Mouse (Mus musculus): ENCODE results near the gene Rad54l2.

Gene Rad54l2

DNA sequence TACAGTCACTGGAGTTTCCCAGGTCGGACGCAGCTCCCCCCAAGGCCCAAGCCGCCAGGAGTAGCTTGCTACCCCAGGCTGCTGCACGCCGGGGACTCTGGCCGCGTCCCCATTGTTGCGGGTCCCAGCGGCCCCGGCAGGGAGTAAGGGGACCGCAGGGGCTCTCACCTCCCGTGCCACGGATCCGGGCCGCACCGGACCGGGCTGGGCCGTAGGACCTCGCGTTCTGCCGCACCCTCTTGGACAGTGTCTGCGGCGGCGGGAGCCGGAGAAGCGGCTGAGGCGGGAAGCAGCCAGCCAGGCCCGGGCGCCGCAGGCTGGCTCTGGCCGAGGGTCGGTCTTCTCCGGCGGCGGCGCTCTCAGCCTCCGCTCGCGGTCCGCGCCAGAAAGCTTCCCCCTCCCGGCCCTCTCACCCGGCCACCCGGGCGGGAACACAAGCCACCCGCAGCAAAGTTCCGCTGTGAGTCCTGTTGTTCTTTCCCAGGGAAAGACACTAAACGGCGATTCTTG lies at the start of gene Rad54l2:
Gene Rad54l2, minus strand, starts transcription at position 383 of the 510 bp plus-strand sequence.
- DNase-seq (ENCODE audit: low spot score in 2 of 2) = peak; percentile 78 to 87

GRCm38 (mm10) chr9:106822381-106823104 lies 33.5 kb upstream of the Rad54l2 start:
- DNase-seq (ENCODE audit: low spot score in 2 of 2) = peak; percentile 68 to 76

GRCm38 (mm10) chr9:106821618-106822380 lies 32.8 kb upstream of the Rad54l2 start, which contains the start of gene Dcaf1:
Gene Dcaf1, plus strand, starts transcription at chr9:106821874.
- DNase-seq (ENCODE audit: low spot score in 2 of 2) = peak; percentile 71 to 91

DNA sequence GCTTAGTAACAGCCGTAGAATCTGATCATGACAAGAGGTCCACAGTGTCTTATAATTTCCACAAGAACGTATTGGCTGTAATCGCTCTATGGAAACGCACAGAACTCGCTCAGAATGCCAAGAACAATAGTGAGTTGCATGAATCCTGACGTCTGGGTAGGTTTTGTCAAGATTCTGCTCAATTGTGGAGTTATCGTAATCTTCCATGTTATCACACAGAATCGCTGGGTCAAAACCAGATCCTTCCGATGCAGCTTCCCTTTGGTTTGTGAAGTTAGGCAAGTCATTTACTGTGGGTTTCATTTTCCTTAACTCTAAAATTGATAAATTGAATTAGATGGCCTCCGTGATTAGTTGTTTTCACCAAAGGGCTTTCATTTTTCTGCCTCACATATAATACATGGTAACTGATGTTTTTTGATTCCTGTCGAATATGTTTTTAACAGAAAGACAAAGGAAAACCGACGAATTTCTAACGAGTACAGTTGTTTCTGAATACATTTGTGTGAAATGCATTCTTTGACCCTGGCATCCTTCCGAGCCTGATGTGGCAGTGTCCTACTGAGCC lies 32.1 kb upstream of the Rad54l2 start:
- no peak for DNase-seq (ENCODE audit: low spot score in 2 of 2)

DNA sequence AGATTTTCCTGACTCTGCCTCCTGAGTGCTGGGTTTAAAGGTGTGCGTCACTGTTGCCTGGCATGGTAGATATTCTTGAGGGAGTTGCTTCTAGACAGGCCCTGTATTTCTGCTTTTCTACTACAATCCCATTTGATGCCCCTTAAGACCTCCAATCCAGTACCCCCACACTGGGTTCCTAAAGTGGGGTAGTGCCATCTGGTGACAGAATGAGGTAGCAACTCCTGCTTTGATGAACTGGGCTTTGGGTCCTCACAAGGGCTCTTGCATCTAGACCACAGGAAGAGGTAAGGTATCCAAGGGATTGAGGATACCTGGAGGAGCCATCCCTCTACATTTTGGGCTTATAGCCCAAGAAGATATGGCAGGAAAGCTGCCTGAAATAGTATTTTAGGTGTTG lies 30.2 kb upstream of the Rad54l2 start:
- peak in 1 of 2 experiments; percentile 38 for DNase-seq (ENCODE audit: low spot score in 2 of 2)

GRCm38 (mm10) chr9:106818191-106818590 lies 29.2 kb upstream of the Rad54l2 start:
- no peak for DNase-seq (ENCODE audit: low spot score in 2 of 2)

- no peak for DNase-seq (ENCODE audit: low spot score in 2 of 2)
These were observed 17.5 kb upstream of the Rad54l2 start for GRCm38 (mm10) chr9:106806503-106806902.

GRCm38 (mm10) chr9:106790831-106791230 lies 1.8 kb upstream of the Rad54l2 start:
- DNase-seq (ENCODE audit: low spot score in 2 of 2) = no peak

DNA sequence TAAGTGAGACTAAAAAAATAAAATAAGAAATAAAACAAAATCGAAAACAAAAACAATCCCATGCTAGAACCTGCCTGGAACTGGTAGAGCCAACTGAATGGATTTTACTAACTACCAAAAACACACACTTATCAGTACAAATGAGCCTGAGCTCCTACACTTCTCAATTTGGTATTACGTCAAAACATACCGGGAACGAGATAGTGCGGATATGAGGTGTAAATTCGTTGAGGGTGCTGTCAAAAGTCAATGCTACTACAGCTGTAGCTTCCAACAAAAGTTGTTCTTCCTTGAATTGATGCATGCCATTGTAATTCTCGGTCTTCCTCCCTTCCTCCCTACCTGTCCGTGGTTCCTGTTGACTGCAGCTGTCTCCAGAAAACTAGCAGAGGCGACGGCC lies 369 bp upstream of the Rad54l2 start:
- no peak for DNase-seq (ENCODE audit: low spot score in 2 of 2)

- DNase-seq (ENCODE audit: low spot score in 2 of 2) = no peak
These were observed 799 bp downstream of the Rad54l2 start for GRCm38 (mm10) chr9:106787979-106788811.

- no peak for DNase-seq (ENCODE audit: low spot score in 2 of 2)
These were observed 3.8 kb downstream of the Rad54l2 start for GRCm38 (mm10) chr9:106785206-106785605.

DNA sequence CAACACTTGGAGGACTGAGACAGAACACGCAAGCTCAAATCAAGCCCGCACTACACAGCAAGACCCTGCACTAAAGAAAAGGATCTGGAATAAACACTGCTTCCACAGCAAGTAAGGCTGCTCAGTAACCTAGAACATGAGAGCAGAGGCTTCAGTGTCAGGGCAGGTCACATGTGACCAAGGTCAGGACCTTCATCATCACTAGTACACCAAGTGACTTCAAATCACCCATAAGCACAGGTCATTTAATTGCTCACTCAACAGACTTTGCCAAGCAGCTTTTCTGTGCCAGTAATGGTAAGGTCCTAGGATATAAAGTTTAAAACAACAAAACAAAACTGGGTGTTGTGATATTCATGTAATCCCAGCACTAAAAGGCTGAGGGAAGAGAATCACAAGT lies 5.4 kb downstream of the Rad54l2 start:
- no peak for DNase-seq (ENCODE audit: low spot score in 2 of 2)

DNA sequence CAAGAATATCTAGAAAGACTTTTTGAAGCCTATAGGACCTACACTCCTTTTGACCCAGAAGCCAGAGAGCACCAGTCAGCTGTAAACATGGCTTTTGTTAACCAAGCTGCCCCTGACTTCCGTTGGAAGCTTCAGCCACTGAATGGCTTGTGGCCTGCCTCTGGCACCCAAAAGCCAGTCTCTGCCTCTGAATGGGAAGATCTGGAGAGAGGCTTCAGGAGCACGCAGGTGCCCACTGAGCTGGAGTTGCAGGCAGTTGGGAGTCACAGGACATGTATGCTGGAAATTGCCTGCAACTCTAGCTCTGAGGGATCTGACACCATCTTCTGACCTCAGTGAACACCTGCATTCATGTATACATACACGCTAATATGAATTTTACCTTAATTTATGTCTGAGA lies 8.9 kb downstream of the Rad54l2 start:
- DNase-seq (ENCODE audit: low spot score in 2 of 2) = no peak

GRCm38 (mm10) chr9:106778319-106778718 lies 10.7 kb downstream of the Rad54l2 start:
- no peak for DNase-seq (ENCODE audit: low spot score in 2 of 2)

DNA sequence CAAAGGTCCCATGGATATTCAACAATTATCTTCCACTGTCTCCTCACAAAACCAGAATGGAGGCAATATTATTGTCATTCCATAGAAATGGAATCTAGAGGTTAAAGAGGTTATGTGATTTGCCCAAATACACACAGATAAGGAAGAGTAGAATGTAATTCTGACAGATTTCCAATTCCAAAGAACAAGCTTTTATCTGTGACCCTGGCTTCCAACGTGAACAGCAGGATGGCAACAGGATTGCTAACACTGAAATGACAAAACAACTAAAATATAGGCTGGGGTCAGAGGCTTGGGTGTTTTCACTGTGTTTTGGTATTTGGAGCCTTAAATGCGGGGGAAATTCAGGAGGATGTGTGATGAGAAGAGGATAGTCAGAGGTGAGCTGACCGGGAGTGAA lies 11.6 kb downstream of the Rad54l2 start:
- DNase-seq (ENCODE audit: low spot score in 2 of 2) = no peak

GRCm38 (mm10) chr9:106776116-106776515 lies 12.9 kb downstream of the Rad54l2 start:
- DNase-seq (ENCODE audit: low spot score in 2 of 2) = no peak

- no peak for DNase-seq (ENCODE audit: low spot score in 2 of 2)
These were observed 17.2 kb downstream of the Rad54l2 start for GRCm38 (mm10) chr9:106771770-106772169.

GRCm38 (mm10) chr9:106770216-106770615 lies 18.8 kb downstream of the Rad54l2 start:
- no peak for DNase-seq (ENCODE audit: low spot score in 2 of 2)

- DNase-seq (ENCODE audit: low spot score in 2 of 2) = no peak
These were observed 19.2 kb downstream of the Rad54l2 start for GRCm38 (mm10) chr9:106769781-106770180.

GRCm38 (mm10) chr9:106756421-106756820 lies 32.6 kb downstream of the Rad54l2 start:
- DNase-seq (ENCODE audit: low spot score in 2 of 2) = no peak

GRCm38 (mm10) chr9:106755776-106756175 lies 33.2 kb downstream of the Rad54l2 start:
- DNase-seq (ENCODE audit: low spot score in 2 of 2) = no peak

DNA sequence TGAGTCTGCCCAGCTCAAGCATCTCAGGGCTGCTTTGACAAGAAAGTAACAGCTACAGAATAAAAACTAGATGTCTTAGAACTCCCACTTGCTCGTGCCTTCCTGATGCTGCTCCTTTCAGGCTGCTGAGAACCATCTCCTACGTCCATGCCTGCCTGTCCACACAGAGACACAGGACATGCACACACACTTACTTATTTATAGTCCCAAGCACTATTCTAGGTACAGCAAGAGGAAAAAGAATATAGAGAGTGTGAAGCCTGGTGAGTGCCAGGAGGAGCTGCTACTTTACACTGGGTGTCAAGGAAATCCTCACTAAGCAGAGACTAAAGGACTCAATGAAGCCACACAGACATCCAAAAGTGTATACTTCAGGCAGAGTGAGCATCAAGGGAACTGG lies 34.7 kb downstream of the Rad54l2 start:
- no peak for DNase-seq (ENCODE audit: low spot score in 2 of 2)

Data from cerebellum, postnatal 4 days (tissue).